Mouse (Mus musculus) cortical plate, adult 2 months (tissue): Measurements from ENCODE around the gene Slc10a3.

Experiments used
- CTCF ChIP-seq: fragments of 200-500 bp; IDR thresholded peaks from 2 replicates; pipeline ENCODE4 v1.5.1; 2011; ENCODE audit warnings: mild to moderate bottlenecking, control low read depth, low read length; ENCODE audit not compliant: insufficient read depth; ENCODE audit errors: extremely low read depth
- POLR2A ChIP-seq: fragments of 200-500 bp; IDR thresholded peaks from 2 replicates; pipeline ENCODE4 v1.6.1; 2011; ENCODE audit warnings: mild to moderate bottlenecking, low read length, control low read depth; ENCODE audit not compliant: insufficient read depth; ENCODE audit errors: extremely low read depth

DNA sequence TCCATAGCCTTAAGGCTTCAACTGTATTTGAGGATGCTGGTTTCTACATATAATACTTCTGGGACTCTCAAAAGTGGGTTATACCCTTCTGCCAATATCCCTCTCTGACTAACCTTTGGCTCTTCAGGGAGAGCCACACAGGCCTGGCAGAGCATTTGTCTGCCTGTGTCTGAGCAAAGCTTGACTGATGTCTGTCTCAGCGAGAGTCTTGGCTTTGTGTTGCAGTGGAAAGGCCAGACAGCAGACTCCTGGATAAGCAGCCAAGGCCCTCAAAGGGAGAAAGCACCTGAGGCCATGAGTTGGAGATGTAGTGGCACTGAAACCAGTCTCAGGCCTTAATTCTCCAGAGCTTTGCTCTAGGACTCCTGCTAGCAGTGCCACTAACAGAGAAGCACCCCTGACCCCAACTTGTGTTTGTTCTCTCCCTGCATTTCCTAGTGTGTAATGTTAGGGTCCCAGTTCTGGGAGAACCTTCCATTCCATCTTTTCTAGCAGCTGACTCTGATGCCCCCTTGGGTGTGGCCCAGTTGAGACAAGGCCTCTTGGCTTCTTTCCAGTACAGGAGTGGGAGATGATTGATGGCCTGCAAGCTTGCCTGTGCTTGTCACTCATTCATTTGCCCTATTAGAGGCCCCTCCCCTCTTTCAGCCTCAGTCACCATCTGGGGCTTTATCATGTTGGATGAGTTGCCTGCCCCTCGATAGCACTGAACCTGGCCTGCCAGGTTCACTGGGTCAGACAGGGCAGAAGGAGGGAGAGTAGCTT is 42.8 kb downstream of the Slc10a3 start:
- TF ChIP-seq CTCF, result no peak
- TF ChIP-seq POLR2A, result no peak
